Mouse (Mus musculus): ENCODE data around the gene Klf15. TPM values are rescaled to one million over a fixed set of nuclear protein-coding genes. Genes with fewer than 3 reads are reported as not detected.

Klf15 gene
- total RNA-seq, 2 experiments from 2014 or later: 15.2 to 39.8 TPM

DNA sequence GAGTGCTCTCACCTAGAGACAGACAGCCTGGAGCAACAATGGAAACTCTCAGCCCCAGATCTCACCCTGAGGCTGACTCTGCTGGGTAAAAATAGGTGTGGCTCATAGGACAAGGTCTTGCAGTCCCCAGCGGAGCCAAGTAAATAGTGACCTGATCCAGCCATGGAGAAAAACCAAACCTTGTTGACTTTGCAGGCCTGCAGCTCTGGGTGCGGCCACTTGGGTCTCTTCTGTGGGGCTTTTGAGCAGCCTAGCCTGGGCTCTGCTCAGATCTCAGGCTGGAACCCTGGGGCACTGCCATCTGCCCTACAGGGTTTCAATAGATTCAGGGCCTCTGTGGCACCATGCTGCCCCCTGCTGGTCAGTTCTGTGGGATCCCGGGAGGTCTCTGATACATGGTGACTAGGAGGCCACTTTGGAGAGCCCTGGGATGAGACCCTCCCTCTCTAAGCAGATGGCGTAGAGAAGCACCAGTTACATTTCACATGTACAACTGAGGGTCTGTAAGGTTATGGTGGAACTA, 52.6 kb downstream of the Klf15 start:
- intact Hi-C loops (cut with DNase I; ENCODE audit: low total_unique reads): loop anchor here (5.0 kb wide), 1 partner anchor 68 kb away; no protein-coding TSS in a partner anchor
- DNase-seq: peak; percentile 90

DNA sequence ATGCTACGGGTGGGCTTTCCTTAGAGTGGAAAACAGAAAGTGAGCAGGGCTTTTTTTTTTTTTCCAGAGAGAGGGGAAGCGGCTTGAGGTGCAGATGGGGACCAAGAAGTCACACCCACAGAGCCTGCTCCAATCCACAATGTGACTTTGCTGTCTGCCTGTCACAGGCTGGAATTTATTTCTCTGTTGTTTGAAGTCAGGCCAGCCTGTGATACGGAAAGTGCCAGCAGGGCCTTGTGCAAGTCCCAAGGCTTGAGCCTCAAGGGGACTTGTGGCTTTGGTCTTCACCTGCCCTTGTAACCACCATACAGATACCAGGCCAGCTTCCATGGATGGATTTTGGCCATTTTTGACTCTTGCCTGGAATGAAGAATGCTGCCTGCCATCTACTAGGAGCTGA, 56.5 kb downstream of the Klf15 start:
- intact Hi-C loops (cut with DNase I; ENCODE audit: low total_unique reads): loop anchor here (5.0 kb wide), 1 partner anchor 72 kb away; no protein-coding TSS in a partner anchor
- no peak for DNase-seq

DNA sequence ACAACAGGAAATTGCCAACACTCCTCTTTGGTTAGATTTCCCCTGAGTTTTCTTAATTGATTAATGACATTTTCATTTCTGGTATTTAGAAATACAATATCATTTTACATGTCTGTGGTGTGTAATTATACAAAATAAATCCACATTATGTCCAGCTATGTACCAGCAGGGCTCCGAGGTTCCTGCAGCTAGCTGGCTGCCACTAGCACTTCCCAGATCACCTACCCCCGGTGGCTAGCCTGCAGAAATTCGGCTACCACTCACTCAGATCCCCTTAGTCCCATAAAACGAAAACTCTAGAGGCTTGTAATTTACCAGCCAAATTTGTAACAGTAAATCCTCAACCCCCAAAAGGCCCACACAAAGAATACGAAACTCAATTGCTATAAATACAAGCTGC, 57.0 kb downstream of the Klf15 start:
- intact Hi-C loops (cut with DNase I; ENCODE audit: low total_unique reads): loop anchor here (5.0 kb wide), 1 partner anchor 72 kb away; no protein-coding TSS in a partner anchor
- DNase-seq: no peak

Other genes with a start within 250 kb of the Klf15 start
- gene Vmn1r53, start 238.1 kb upstream of the Klf15 start, total RNA-seq (2021): not detected
- not detected for gene Vmn1r54, start 216.3 kb upstream of the Klf15 start, total RNA-seq (2021)
- gene BC048671, start 161.4 kb upstream of the Klf15 start, total RNA-seq (2021): not detected
- gene Chst13, start 137.4 kb upstream of the Klf15 start, total RNA-seq (2021): under 1 TPM; 0.44 to 0.82 TPM
- not detected for gene Uroc1, start 129.3 kb upstream of the Klf15 start, total RNA-seq (2021)
- 10 to 100 TPM; 12.0 to 13.6 TPM for gene Zxdc, start 93.1 kb upstream of the Klf15 start, total RNA-seq (2021)
- gene Cfap100, start 33.8 kb upstream of the Klf15 start, total RNA-seq (2021): under 1 TPM; 0.29 to 0.84 TPM
- gene Aldh1l1, start 23.9 kb downstream of the Klf15 start, total RNA-seq (2021): 1 to 10 TPM; 3.0 to 6.8 TPM
- 10 to 100 TPM; 60.0 to 61.8 TPM for gene Slc41a3, start 142.1 kb downstream of the Klf15 start, total RNA-seq (2021)